Mouse (Mus musculus) liver, embryonic 14.5 days (tissue): ENCODE results near the gene Ascc3.

Experiments
- CTCF ChIP-seq: IDR thresholded peaks from 2 replicates; pipeline ENCODE4 v1.5.1; 2016; ENCODE audit warnings: antibody characterized with exemption, low read depth, control low read depth
- EP300 ChIP-seq: IDR thresholded peaks from 2 replicates; pipeline ENCODE4 v1.6.1; 2016; ENCODE audit warnings: antibody characterized with exemption, low read depth

DNA sequence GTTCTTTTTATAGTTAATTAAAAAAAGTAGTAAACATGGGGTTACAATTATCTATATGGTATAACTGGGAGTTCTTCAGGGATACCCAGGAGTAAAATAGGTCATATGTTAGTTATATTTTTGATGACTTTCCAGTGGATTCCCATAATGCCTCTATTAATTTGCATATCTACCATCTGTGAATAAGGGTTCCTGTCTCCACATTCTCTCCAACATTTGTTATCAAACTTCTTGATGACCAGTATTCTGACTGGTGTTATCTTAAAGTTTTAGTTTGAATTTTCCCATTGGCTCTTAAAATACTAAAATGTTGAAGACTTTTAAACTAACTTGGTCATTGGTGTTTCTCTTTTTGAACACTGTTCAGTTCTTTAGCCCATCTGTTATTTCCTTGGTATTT lies 2.9 kb downstream of the Ascc3 start:
- TF ChIP-seq EP300 (no peak), CTCF (no peak)
